Mouse (Mus musculus) liver, embryonic 14.5 days (tissue): ENCODE results near the gene Gm10229. TPM values are rescaled to one million over a fixed set of nuclear protein-coding genes. Genes with fewer than 3 reads are reported as not detected.
"Not testable (repeated sequence)": the region's sequence is repeated elsewhere in the genome, so short reads cannot be mapped to it uniquely, and the experiment has no call there.

ENCODE experiments used
- ATAC-seq: fragments of 200-750 bp; cut with Nextera tagmentation; 2 replicates; pipeline ENCODE4 v1.8.0; 2017; ENCODE audit warnings: moderate number of reproducible peaks, mild to moderate bottlenecking, moderate library complexity; ENCODE audit not compliant: insufficient read depth
- DNase-seq, 3 experiments: peaks; one replicate each; pipeline ENCODE4 v3.0.0-alpha.2; 2012 to 2013; ENCODE audit warnings: low read depth in 3 of 3, low spot score in 3 of 3
- H3K27ac ChIP-seq: fragments of 300-500 bp; sonication (generic); 2 replicates; pipeline ENCODE4 v1.5.1; 2014; ENCODE audit warnings: moderate library complexity, mild to moderate bottlenecking, control low read depth, inconsistent platforms
- H3K27me3 ChIP-seq: fragments of 300-500 bp; sonication (generic); 2 replicates; pipeline ENCODE4 v1.6.1; 2014; ENCODE audit warnings: mild to moderate bottlenecking, low read length, moderate library complexity; ENCODE audit not compliant: control insufficient read depth, insufficient read depth
- H3K36me3 ChIP-seq: fragments of 300-500 bp; sonication (generic); replicated peaks from 2 replicates; pipeline ENCODE4 v1.6.1; 2014; ENCODE audit warnings: low read depth; ENCODE audit not compliant: control insufficient read depth, insufficient read depth
- H3K4me1 ChIP-seq, 2 experiments: fragments of 200-500 bp in 1 of 2; fragments of 300-500 bp in 1 of 2; sonication (generic) in 1 of 2; replicated peaks; 2 replicates each; pipeline ENCODE4 v1.6.1; 2012 to 2014; ENCODE audit warnings: antibody characterized with exemption in 1 of 2, inconsistent platforms in 1 of 2, low read length in 1 of 2; ENCODE audit not compliant: control insufficient read depth in 2 of 2, insufficient read depth in 2 of 2
- H3K4me2 ChIP-seq: fragments of 300-500 bp; sonication (generic); 2 replicates; pipeline ENCODE4 v1.6.1; 2014; ENCODE audit warnings: low read depth, mild to moderate bottlenecking, control low read depth, moderate library complexity
- H3K4me3 ChIP-seq, 2 experiments: fragments of 200-500 bp in 1 of 2; fragments of 300-500 bp in 1 of 2; sonication (generic) in 1 of 2; 2 replicates each; pipeline ENCODE4 v1.5.1; 2012 to 2014; ENCODE audit warnings: low read depth in 2 of 2, low read length in 2 of 2, mild to moderate bottlenecking in 2 of 2, control low read depth in 1 of 2, inconsistent platforms in 1 of 2, moderate library complexity in 1 of 2; ENCODE audit not compliant: insufficient read depth in 1 of 2
- H3K9ac ChIP-seq: fragments of 300-500 bp; sonication (generic); replicated peaks from 2 replicates; pipeline ENCODE4 v1.6.1; 2014; ENCODE audit warnings: mild to moderate bottlenecking, control low read depth, moderate library complexity
- H3K9me3 ChIP-seq: fragments of 300-500 bp; sonication (generic); 2 replicates; pipeline ENCODE4 v1.6.1; 2016; ENCODE audit warnings: low read length, mixed read lengths; ENCODE audit not compliant: control insufficient read depth
- CTCF ChIP-seq: IDR thresholded peaks from 2 replicates; pipeline ENCODE4 v1.5.1; 2016; ENCODE audit warnings: antibody characterized with exemption, low read depth, control low read depth
- EP300 ChIP-seq: IDR thresholded peaks from 2 replicates; pipeline ENCODE4 v1.6.1; 2016; ENCODE audit warnings: antibody characterized with exemption, low read depth
- WGBS: fragments of 180-500 bp; shearing (Covaris S2); extraction: QIAGEN DNeasy Blood & Tissue Kit; methylation state at CpG from one replicate; pipeline ENCODE4 v1.1.7; 2014; ENCODE audit not compliant: insufficient replicate concordance; 5-methylcytosine and 5-hydroxymethylcytosine counted together
- polyA plus RNA-seq, 2 experiments: library from polyadenylated mRNA; depleted of rRNA in 1 of 2; stranded (reverse) in 1 of 2; unstranded in 1 of 2; fragments of >200 nt; fragmentation: Nextera tagmentation in 1 of 2; extraction: Ambion mirVana in 1 of 2; gene quantifications; 2 replicates each; pipeline versions ENCODE4 v1.2.1 to v1.2.3; 2012 to 2014

Gene Gm10229
- polyA plus RNA-seq, 2 experiments: not detected

DNA sequence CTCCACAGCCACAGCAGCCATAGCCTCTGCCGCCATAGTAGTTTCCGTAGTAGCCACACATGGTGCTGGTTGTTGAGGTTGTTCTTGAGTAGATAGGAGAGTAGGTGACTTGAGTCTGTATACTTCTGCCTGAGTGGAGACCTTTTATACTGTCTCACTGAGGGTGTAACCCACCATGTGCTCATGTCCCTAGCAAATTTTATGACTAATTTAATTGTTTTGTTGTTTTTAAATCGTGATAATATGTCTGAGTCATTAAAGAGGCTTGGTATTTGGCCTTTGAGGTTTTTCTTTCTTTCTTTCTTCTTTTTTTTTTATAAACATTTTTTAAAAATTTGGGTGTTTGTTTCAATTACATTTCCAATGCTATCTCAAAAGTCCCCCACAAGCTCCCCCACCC, 32.7 kb downstream of the Gm10229 start, which contains the start of gene Krtap6-5:
Gene Krtap6-5, minus strand, starts transcription at position 101 of the 400 bp plus-strand sequence.
- H3K27ac ChIP-seq: no peak within 1 kb of the TSS
- TF ChIP-seq CTCF (no peak), EP300 (no peak)
- no peaks in the 10 kb centered on the region for H3K36me3 ChIP-seq
- H3K4me2 ChIP-seq: no peak within 1 kb of the TSS
- no peaks in the 10 kb centered on the region for H3K27me3 ChIP-seq
- 67% methylated on average over 3 of the region's 3 CpGs for WGBS
- DNase-seq (no peak), ATAC-seq (no peak)
- H3K9ac ChIP-seq: no peak within 1 kb of the TSS
- no peaks in the 10 kb centered on the region for H3K9me3 ChIP-seq
- H3K4me3 ChIP-seq: no peak within 1 kb of the TSS
- H3K4me1 ChIP-seq: no peaks in the 10 kb centered on the region

DNA sequence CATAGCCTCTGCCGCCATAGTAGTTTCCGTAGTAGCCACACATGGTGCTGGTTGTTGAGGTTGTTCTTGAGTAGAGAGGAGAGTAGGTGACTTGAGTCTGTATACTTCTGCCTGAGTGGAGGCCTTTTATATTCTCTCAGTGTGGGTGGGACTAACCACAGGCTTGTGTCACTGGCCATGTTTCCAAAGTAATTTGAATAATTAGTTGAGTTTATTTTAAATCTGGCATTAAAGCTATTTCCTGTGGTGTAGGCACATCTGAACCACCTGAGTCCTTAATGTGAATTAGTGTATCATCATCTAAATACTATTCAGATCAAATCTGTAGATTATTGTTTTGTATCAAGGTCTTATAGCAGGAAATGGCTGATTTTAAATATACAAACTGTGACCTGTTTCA, 48.8 kb downstream of the Gm10229 start, which contains the start of gene 1110025L11Rik:
Gene 1110025L11Rik, minus strand, starts transcription at position 101 of the 400 bp plus-strand sequence.
- not testable (repeated sequence) for H3K4me2 ChIP-seq, H3K9ac ChIP-seq, H3K4me1 ChIP-seq, DNase-seq, H3K27me3 ChIP-seq, H3K9me3 ChIP-seq, H3K27ac ChIP-seq, H3K4me3 ChIP-seq, H3K36me3 ChIP-seq, ATAC-seq
- WGBS: no CpG with 5 or more reads among the region's 2 CpGs

Other genes with a start within 250 kb of the Gm10229 start
- not detected in 2 replicates for gene 2310057N15Rik, start 241.1 kb upstream of the Gm10229 start, polyA plus RNA-seq (2012; rRNA removed)
- gene 2310057N15Rik, start 241.1 kb upstream of the Gm10229 start, polyA plus RNA-seq (2014; fragmentation: Nextera tagmentation; extraction: Ambion mirVana): not detected in 2 replicates
- gene Gm5965, start 237.4 kb upstream of the Gm10229 start, polyA plus RNA-seq (2012; rRNA removed): not detected in 2 replicates
- gene Gm5965, start 237.4 kb upstream of the Gm10229 start, polyA plus RNA-seq (2014; fragmentation: Nextera tagmentation; extraction: Ambion mirVana): not detected in 2 replicates
- not detected in 2 replicates for gene Gm20741, start 203.1 kb upstream of the Gm10229 start, polyA plus RNA-seq (2012; rRNA removed)
- gene Gm20741, start 203.1 kb upstream of the Gm10229 start, polyA plus RNA-seq (2014; fragmentation: Nextera tagmentation; extraction: Ambion mirVana): not detected in 2 replicates
- gene Krtap15, start 195.1 kb upstream of the Gm10229 start, polyA plus RNA-seq (2012; rRNA removed): not detected in 2 replicates
- gene Krtap15, start 195.1 kb upstream of the Gm10229 start, polyA plus RNA-seq (2014; fragmentation: Nextera tagmentation; extraction: Ambion mirVana): not detected in 2 replicates
- not detected in 2 replicates for gene Krtap14, start 189.1 kb upstream of the Gm10229 start, polyA plus RNA-seq (2012; rRNA removed)
- not detected in 2 replicates for gene Krtap14, start 189.1 kb upstream of the Gm10229 start, polyA plus RNA-seq (2014; fragmentation: Nextera tagmentation; extraction: Ambion mirVana)
- gene Krtap19-1, start 145.9 kb upstream of the Gm10229 start, polyA plus RNA-seq (2012; rRNA removed): not detected in 2 replicates
- gene Krtap19-1, start 145.9 kb upstream of the Gm10229 start, polyA plus RNA-seq (2014; fragmentation: Nextera tagmentation; extraction: Ambion mirVana): not detected in 2 replicates
- not detected in 2 replicates for gene Krtap19-2, start 141.0 kb upstream of the Gm10229 start, polyA plus RNA-seq (2012; rRNA removed)
- gene Krtap19-2, start 141.0 kb upstream of the Gm10229 start, polyA plus RNA-seq (2014; fragmentation: Nextera tagmentation; extraction: Ambion mirVana): not detected in 2 replicates
- gene Krtap19-3, start 137.2 kb upstream of the Gm10229 start, polyA plus RNA-seq (2012; rRNA removed): not detected in 2 replicates
- gene Krtap19-3, start 137.2 kb upstream of the Gm10229 start, polyA plus RNA-seq (2014; fragmentation: Nextera tagmentation; extraction: Ambion mirVana): not detected in 2 replicates
- gene Krtap19-4, start 130.2 kb upstream of the Gm10229 start, polyA plus RNA-seq (2012; rRNA removed): not detected in 2 replicates
- not detected in 2 replicates for gene Krtap19-4, start 130.2 kb upstream of the Gm10229 start, polyA plus RNA-seq (2014; fragmentation: Nextera tagmentation; extraction: Ambion mirVana)
- not detected in 2 replicates for gene Krtap19-5, start 118.8 kb upstream of the Gm10229 start, polyA plus RNA-seq (2012; rRNA removed)
- gene Krtap19-5, start 118.8 kb upstream of the Gm10229 start, polyA plus RNA-seq (2014; fragmentation: Nextera tagmentation; extraction: Ambion mirVana): not detected in 2 replicates
- gene Krtap19-9b, start 83.0 kb upstream of the Gm10229 start, polyA plus RNA-seq (2012; rRNA removed): not detected in 2 replicates
- not detected in 2 replicates for gene Krtap19-9b, start 83.0 kb upstream of the Gm10229 start, polyA plus RNA-seq (2014; fragmentation: Nextera tagmentation; extraction: Ambion mirVana)
- gene Krtap16-3, start 52.4 kb upstream of the Gm10229 start, polyA plus RNA-seq (2012; rRNA removed): not detected in 2 replicates
- gene Krtap16-3, start 52.4 kb upstream of the Gm10229 start, polyA plus RNA-seq (2014; fragmentation: Nextera tagmentation; extraction: Ambion mirVana): not detected in 2 replicates
- not detected in 2 replicates for gene Krtap22-2, start 4.5 kb upstream of the Gm10229 start, polyA plus RNA-seq (2012; rRNA removed)
- gene Krtap22-2, start 4.5 kb upstream of the Gm10229 start, polyA plus RNA-seq (2014; fragmentation: Nextera tagmentation; extraction: Ambion mirVana): not detected in 2 replicates
- gene Krtap6-1, start 16.4 kb downstream of the Gm10229 start, polyA plus RNA-seq (2012; rRNA removed): not detected in 2 replicates
- not detected in 2 replicates for gene Krtap6-1, start 16.4 kb downstream of the Gm10229 start, polyA plus RNA-seq (2014; fragmentation: Nextera tagmentation; extraction: Ambion mirVana)
- not detected in 2 replicates for gene Gm10228, start 26.2 kb downstream of the Gm10229 start, polyA plus RNA-seq (2012; rRNA removed)
- gene Gm10228, start 26.2 kb downstream of the Gm10229 start, polyA plus RNA-seq (2014; fragmentation: Nextera tagmentation; extraction: Ambion mirVana): not detected in 2 replicates
- not detected in 2 replicates for gene Krtap6-5, start 32.6 kb downstream of the Gm10229 start, polyA plus RNA-seq (2012; rRNA removed)
- not detected in 2 replicates for gene Krtap6-5, start 32.6 kb downstream of the Gm10229 start, polyA plus RNA-seq (2014; fragmentation: Nextera tagmentation; extraction: Ambion mirVana)
- not detected in 2 replicates for gene 1110025L11Rik, start 48.7 kb downstream of the Gm10229 start, polyA plus RNA-seq (2012; rRNA removed)
- not detected in 2 replicates for gene 1110025L11Rik, start 48.7 kb downstream of the Gm10229 start, polyA plus RNA-seq (2014; fragmentation: Nextera tagmentation; extraction: Ambion mirVana)
- gene Krtap6-3, start 68.7 kb downstream of the Gm10229 start, polyA plus RNA-seq (2012; rRNA removed): not detected in 2 replicates
- not detected in 2 replicates for gene Krtap6-3, start 68.7 kb downstream of the Gm10229 start, polyA plus RNA-seq (2014; fragmentation: Nextera tagmentation; extraction: Ambion mirVana)
- not detected in 2 replicates for gene Gm6358, start 125.6 kb downstream of the Gm10229 start, polyA plus RNA-seq (2012; rRNA removed)
- gene Gm6358, start 125.6 kb downstream of the Gm10229 start, polyA plus RNA-seq (2014; fragmentation: Nextera tagmentation; extraction: Ambion mirVana): not detected in 2 replicates
- not detected in 2 replicates for gene Gm10061, start 135.8 kb downstream of the Gm10229 start, polyA plus RNA-seq (2012; rRNA removed)
- not detected in 2 replicates for gene Gm10061, start 135.8 kb downstream of the Gm10229 start, polyA plus RNA-seq (2014; fragmentation: Nextera tagmentation; extraction: Ambion mirVana)
- not detected in 2 replicates for gene Gm9789, start 142.7 kb downstream of the Gm10229 start, polyA plus RNA-seq (2012; rRNA removed)
- not detected in 2 replicates for gene Gm9789, start 142.7 kb downstream of the Gm10229 start, polyA plus RNA-seq (2014; fragmentation: Nextera tagmentation; extraction: Ambion mirVana)
- gene Gm7735, start 154.2 kb downstream of the Gm10229 start, polyA plus RNA-seq (2012; rRNA removed): not detected in 2 replicates
- gene Gm7735, start 154.2 kb downstream of the Gm10229 start, polyA plus RNA-seq (2014; fragmentation: Nextera tagmentation; extraction: Ambion mirVana): not detected in 2 replicates
- not detected in 2 replicates for gene 1110057P08Rik, start 159.5 kb downstream of the Gm10229 start, polyA plus RNA-seq (2012; rRNA removed)
- gene 1110057P08Rik, start 159.5 kb downstream of the Gm10229 start, polyA plus RNA-seq (2014; fragmentation: Nextera tagmentation; extraction: Ambion mirVana): not detected in 2 replicates
- not detected in 2 replicates for gene Krtap20-2, start 190.6 kb downstream of the Gm10229 start, polyA plus RNA-seq (2012; rRNA removed)
- not detected in 2 replicates for gene Krtap20-2, start 190.6 kb downstream of the Gm10229 start, polyA plus RNA-seq (2014; fragmentation: Nextera tagmentation; extraction: Ambion mirVana)